In genomic region chr8:11004781-11005459, GRCm38 (mm10) we compare ENCODE assay signal across 9 mouse cellular contexts. TPM values are rescaled to one million over a fixed set of nuclear protein-coding genes. Genes with fewer than 3 reads are reported as not detected.
A peak's percentile ranks its signal among the peaks of the same experiment; 100 is the strongest.
DNase-seq lines count a peak whose midpoint lies in the region; ATAC-seq and TF ChIP-seq lines count a peak whose summit lies in the region.
"Had no signal": no experiment of that assay in that cellular context is flagged by ENCODE, and none has a peak within 500 bp of the region (broad histone marks: within the 10 kb centered on the region; RNA-seq: fewer than 3 reads in every experiment).

No protein-coding gene starts in this region.

- TF ChIP-seq CTCF in kidney, adult 2 months (conservative IDR thresholded peaks at IDR 0.05; ENCODE audit: insufficient read depth, insufficient read length, low read depth, low read length): no peak

- peak overlapping the region; percentile 72 for H3K4me3 ChIP-seq in kidney, adult 2 months (ENCODE audit: insufficient read depth, low read depth, low read length)
- H3K4me3 ChIP-seq in hindbrain, embryonic 12.5 days: peak overlapping the region; percentile 57
- peak overlapping the region; percentile 70 for H3K4me3 ChIP-seq in midbrain, embryonic 11.5 days (ENCODE audit: low read depth, low read length)

- H3K36me3 ChIP-seq in kidney, adult 2 months (ENCODE audit: control insufficient read depth, insufficient read depth, low read length): no peaks in the 10 kb centered on the region; the same call in 1 of the 2 replicates
- 0 out of 2 replicates have a peak, but pooled peaks cover 8% of the 10 kb centered on the region for H3K36me3 ChIP-seq in hindbrain, embryonic 12.5 days
- H3K36me3 ChIP-seq in midbrain, embryonic 11.5 days (ENCODE audit: control insufficient read depth, insufficient read depth, low read length): no peaks in the 10 kb centered on the region; the same call in 1 of the 2 replicates

- peaks cover 27% of the 10 kb centered on the region; the same call in 1 of the 2 replicates for H3K4me1 ChIP-seq in kidney, adult 2 months (ENCODE audit: control insufficient read depth, insufficient read depth, low read length)
- peaks cover 73% of the 10 kb centered on the region for H3K4me1 ChIP-seq in hindbrain, embryonic 12.5 days
- peaks cover 77% of the 10 kb centered on the region for H3K4me1 ChIP-seq in midbrain, embryonic 11.5 days (ENCODE audit: control insufficient read depth, insufficient read depth, low read length)

- no peak for DNase-seq in kidney, adult 2 months
- no peak for DNase-seq in kidney, postnatal 10 days
- peak; percentile 51 for DNase-seq in cerebellum, adult 9-10 months
- DNase-seq in midbrain, embryonic 11.5 days (ENCODE audit: low spot score, missing footprints): peak; percentile 86
- DNase-seq in T-cell, adult 2 months (ENCODE audit: low spot score): no peak
- no peak for DNase-seq in frontal cortex, adult 2 months (ENCODE audit: extremely low spot score in 1 of 2, low spot score in 1 of 2)

- TF ChIP-seq POLR2A in kidney, adult 2 months (IDR thresholded peaks at IDR 0.05; ENCODE audit: low read depth, low read length): no peak

- H3K9me3 ChIP-seq in hindbrain, embryonic 12.5 days (replicated peaks): no peaks in the 10 kb centered on the region
- no peaks in the 10 kb centered on the region for H3K9me3 ChIP-seq in midbrain, embryonic 11.5 days (ENCODE audit: control insufficient read depth, low read length)

- no peak overlapping the region for H3K27ac ChIP-seq in kidney, adult 2 months (ENCODE audit: insufficient read depth, low read depth, low read length)
- peak overlapping the region; percentile 0; the same call in 1 of the 2 replicates for H3K27ac ChIP-seq in hindbrain, embryonic 12.5 days
- H3K27ac ChIP-seq in midbrain, embryonic 11.5 days (ENCODE audit: low read depth, low read length): no peak overlapping the region

- no peaks in the 10 kb centered on the region for H3K27me3 ChIP-seq in kidney, adult 2 months (replicated peaks; ENCODE audit: control insufficient read depth, insufficient read depth, low read length)
- H3K27me3 ChIP-seq in hindbrain, embryonic 12.5 days: no peaks in the 10 kb centered on the region
- H3K27me3 ChIP-seq in midbrain, embryonic 11.5 days (ENCODE audit: control insufficient read depth, insufficient read depth, low read length): no peaks in the 10 kb centered on the region
- H3K27me3 ChIP-seq: Patski had no signal

- ATAC-seq in hindbrain, embryonic 12.5 days (ENCODE audit: low FRiP score): no peak
- no peak for ATAC-seq in midbrain, embryonic 11.5 days (ENCODE audit: low FRiP score)
- ATAC-seq in frontal cortex, adult (ENCODE audit: low TSS enrichment): no peak
- ATAC-seq: Patski had no signal

- peak overlapping the region; percentile 91 for H3K4me2 ChIP-seq in hindbrain, embryonic 12.5 days (replicated peaks)
- peak overlapping the region; percentile 94 for H3K4me2 ChIP-seq in midbrain, embryonic 11.5 days

- WGBS in kidney, adult 2 months: 67% methylated on average over 22 of the region's 22 CpGs
- 67% methylated on average over 22 of the region's 22 CpGs for WGBS in hindbrain, embryonic 12.5 days
- 72% methylated on average over 22 of the region's 22 CpGs for WGBS in midbrain, embryonic 11.5 days

- H3K9ac ChIP-seq in hindbrain, embryonic 12.5 days: peak overlapping the region; percentile 78
- peak overlapping the region; percentile 84 for H3K9ac ChIP-seq in midbrain, embryonic 11.5 days (ENCODE audit: low read length)

RNA-seq across cellular contexts. Expression of gene Irs2, which starts 3.3 kb away (rescaled TPM):
- 10.4 and 10.5 TPM in 2 replicates for polyA plus RNA-seq in kidney, adult 2 months (2012; rRNA removed)
- polyA plus RNA-seq in hindbrain, embryonic 12.5 days (2016; fragmentation: Nextera tagmentation; extraction: Ambion mirVana): 9.8 and 10.4 TPM in 2 replicates
- 5.2 and 6.2 TPM in 2 replicates for polyA plus RNA-seq in midbrain, embryonic 11.5 days (2014; fragmentation: Nextera tagmentation; extraction: Ambion mirVana)
- 13.0 and 16.6 TPM in 2 replicates for polyA plus RNA-seq in frontal cortex, adult 2 months (2012; rRNA removed)

Comparison
In these comparisons a context has a peak if more than half of its experiments do, and no peak if none do; other contexts are left out.
1. DNase-seq: peak in cerebellum, adult 9-10 months (single experiment) and midbrain, embryonic 11.5 days (single experiment); none in kidney, adult 2 months (single experiment), kidney, postnatal 10 days (single experiment), T-cell, adult 2 months (single experiment) and frontal cortex, adult 2 months (0 of 2).
2. Peak in every context shown above with its lines, with median percentiles within 50 percentile points of each other: H3K4me3 ChIP-seq.